Mouse (Mus musculus) embryonic facial prominence, embryonic 14.5 days (tissue): Measurements from ENCODE around the gene Gtpbp4. TPM values are rescaled to one million over a fixed set of nuclear protein-coding genes. Genes with fewer than 3 reads are reported as not detected.
A peak's percentile ranks its signal among the peaks of the same experiment; 100 is the strongest.
"Not testable (repeated sequence)": the region's sequence is repeated elsewhere in the genome, so short reads cannot be mapped to it uniquely, and the experiment has no call there.

Source experiments
- ATAC-seq: fragments of 200-750 bp; cut with Nextera tagmentation; 2 replicates; pipeline ENCODE4 v1.8.0; 2017; ENCODE audit warnings: low read depth, moderate number of reproducible peaks, moderate TSS enrichment
- DNase-seq: peaks from one replicate; pipeline ENCODE4 v3.0.0-alpha.2; 2015; ENCODE audit warnings: low spot score
- H3K27ac ChIP-seq: fragments of 300-500 bp; sonication (generic); replicated peaks from 2 replicates; pipeline ENCODE4 v1.5.1; 2014; ENCODE audit warnings: low read depth, mild to moderate bottlenecking, low read length, moderate library complexity
- H3K27me3 ChIP-seq: fragments of 300-500 bp; sonication (generic); replicated peaks from 2 replicates; pipeline ENCODE4 v1.6.1; 2014; ENCODE audit warnings: low read length; ENCODE audit not compliant: control insufficient read depth, insufficient read depth
- H3K36me3 ChIP-seq: fragments of 300-500 bp; sonication (generic); 2 replicates; pipeline ENCODE4 v1.6.1; 2014; ENCODE audit warnings: low read length, mixed read lengths; ENCODE audit not compliant: control insufficient read depth, insufficient read depth
- H3K4me1 ChIP-seq: fragments of 300-500 bp; sonication (generic); 2 replicates; pipeline ENCODE4 v1.6.1; 2014; ENCODE audit warnings: antibody characterized with exemption, low read length; ENCODE audit not compliant: control insufficient read depth, insufficient read depth
- H3K4me2 ChIP-seq: fragments of 300-500 bp; sonication (generic); 2 replicates; pipeline ENCODE4 v1.6.1; 2014; ENCODE audit warnings: low read depth, mild to moderate bottlenecking, low read length, moderate library complexity, mixed read lengths
- H3K4me3 ChIP-seq: fragments of 300-500 bp; sonication (generic); 2 replicates; pipeline ENCODE4 v1.5.1; 2014; ENCODE audit warnings: low read depth, mild to moderate bottlenecking, low read length
- H3K9ac ChIP-seq: fragments of 300-500 bp; sonication (generic); 2 replicates; pipeline ENCODE4 v1.6.1; 2014; ENCODE audit warnings: low read depth, mild to moderate bottlenecking, low read length, moderate library complexity, mixed read lengths
- H3K9me3 ChIP-seq: fragments of 300-500 bp; sonication (generic); 2 replicates; pipeline ENCODE4 v1.6.1; 2016; ENCODE audit warnings: low read length; ENCODE audit not compliant: control insufficient read depth
- WGBS: fragments of 180-500 bp; shearing (Covaris S2); extraction: QIAGEN DNeasy Blood & Tissue Kit; methylation state at CpG from one replicate; pipeline ENCODE4 v1.1.7; 2014; 5-methylcytosine and 5-hydroxymethylcytosine counted together
- microRNA-seq: library from miRNA; unstranded; fragments of <30 nt; microRNA quantifications from one replicate; pipeline ENCODE4, GENCODE M21; 2016; ENCODE audit warnings: borderline number of aligned reads
- polyA plus RNA-seq: library from polyadenylated mRNA; unstranded; fragments of >200 nt; fragmentation: Nextera tagmentation; extraction: Ambion mirVana; gene quantifications from 2 replicates; pipeline ENCODE4 v1.2.1, GENCODE M21; 2014

Gtpbp4 gene
- polyA plus RNA-seq, 1 experiment from 2014 or later, result 75.6 TPM

GRCm38 (mm10) chr13:8941110-8941509 lies 54.8 kb downstream of the Gtpbp4 start:
- H3K27me3 ChIP-seq, H3K36me3 ChIP-seq, H3K4me2 ChIP-seq, H3K9me3 ChIP-seq, H3K4me3 ChIP-seq, H3K4me1 ChIP-seq, H3K27ac ChIP-seq, H3K9ac ChIP-seq: not testable (repeated sequence)
- peak; percentile 7 for DNase-seq
- 86% methylated on average over 4 of the region's 4 CpGs for WGBS
- 0 out of 2 replicates have a peak, but pooled peaks have one; percentile 44 for ATAC-seq

- not testable (repeated sequence) for H3K4me1 ChIP-seq, DNase-seq, ATAC-seq, H3K36me3 ChIP-seq, H3K27me3 ChIP-seq, H3K4me2 ChIP-seq, H3K9me3 ChIP-seq, H3K9ac ChIP-seq, H3K4me3 ChIP-seq, H3K27ac ChIP-seq
- 75% methylated on average over 6 of the region's 6 CpGs for WGBS
These were observed 58.2 kb downstream of the Gtpbp4 start for GRCm38 (mm10) chr13:8937611-8938140.

GRCm38 (mm10) chr13:8933499-8933898 lies 62.4 kb downstream of the Gtpbp4 start:
- no peaks in the 10 kb centered on the region for H3K9me3 ChIP-seq
- WGBS, result 49% methylated on average over 2 of the region's 2 CpGs
- no peak for DNase-seq
- H3K36me3 ChIP-seq, result no peaks in the 10 kb centered on the region
- H3K27me3 ChIP-seq, result no peaks in the 10 kb centered on the region
- no peaks in the 10 kb centered on the region for H3K4me1 ChIP-seq
- H3K4me3 ChIP-seq, result no peak overlapping the region
- no peak overlapping the region for H3K4me2 ChIP-seq
- no peak for ATAC-seq
- no peak overlapping the region for H3K9ac ChIP-seq
- no peak overlapping the region for H3K27ac ChIP-seq

Small RNAs within 50 kb of the gene (microRNA-seq; reads per million reads assigned to microRNA genes)
- gene Gm22750, result not detected

Other genes starting within 250 kb of the Gtpbp4 start
- 21.9 and 23.5 TPM in 2 replicates for gene Wdr37, start 124.2 kb downstream of the Gtpbp4 start, polyA plus RNA-seq
- 53.8 and 59.8 TPM in 2 replicates for gene Idi1, start 110.6 kb downstream of the Gtpbp4 start, polyA plus RNA-seq
- 0.51 and 1.3 TPM in 2 replicates for gene Gm9745, start 47.9 kb downstream of the Gtpbp4 start, polyA plus RNA-seq
- 0.38 and 3.0 TPM in 2 replicates for gene Idi2, start 43.2 kb downstream of the Gtpbp4 start, polyA plus RNA-seq
- gene Larp4b, start 97.8 kb upstream of the Gtpbp4 start, polyA plus RNA-seq, result 43.7 and 45.1 TPM in 2 replicates